Mouse (Mus musculus): ENCODE measurements around the gene Asb7.

Asb7 gene

DNA sequence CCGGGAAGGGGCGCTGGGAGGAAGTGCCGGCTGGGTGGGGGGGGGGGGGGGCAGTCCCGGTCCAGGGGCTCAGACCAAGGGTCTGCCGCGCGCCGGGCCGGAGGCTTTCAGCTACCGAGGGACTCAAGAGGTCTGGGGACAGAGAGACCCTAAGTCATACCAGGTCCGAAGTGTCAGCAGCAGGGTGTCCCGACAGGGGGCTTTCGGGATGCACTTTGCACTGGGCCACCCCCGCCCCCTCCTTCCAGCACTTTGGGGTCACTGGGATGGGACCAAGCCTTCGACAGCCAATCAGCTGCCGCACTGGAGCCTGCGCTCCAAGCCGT, at the start of gene Asb7:
Gene Asb7, minus strand, starts transcription at position 303 of the 326 bp plus-strand sequence.
- DNase-seq (ENCODE audit: low spot score), result no peak

DNA sequence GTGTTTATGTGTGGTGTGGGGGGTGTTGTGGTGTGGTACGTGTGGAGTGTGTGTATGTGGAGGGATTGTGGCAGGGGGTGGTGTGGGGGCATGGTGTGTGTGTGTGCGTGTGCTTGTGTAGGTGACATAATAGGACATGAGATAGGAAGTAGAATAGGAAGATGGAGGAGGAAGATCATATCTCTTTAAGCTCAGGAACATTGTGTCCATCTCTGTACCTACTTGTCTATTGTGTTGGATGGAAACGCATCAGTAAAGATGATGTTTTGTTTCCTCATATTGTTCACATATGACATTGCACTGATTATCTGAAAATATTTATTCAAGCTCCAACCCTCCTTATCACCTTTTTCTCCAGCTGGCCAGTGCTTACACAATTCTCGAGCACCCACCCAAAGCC, 48.0 kb upstream of the Asb7 start:
- DNase-seq (ENCODE audit: low spot score), result no peak

DNA sequence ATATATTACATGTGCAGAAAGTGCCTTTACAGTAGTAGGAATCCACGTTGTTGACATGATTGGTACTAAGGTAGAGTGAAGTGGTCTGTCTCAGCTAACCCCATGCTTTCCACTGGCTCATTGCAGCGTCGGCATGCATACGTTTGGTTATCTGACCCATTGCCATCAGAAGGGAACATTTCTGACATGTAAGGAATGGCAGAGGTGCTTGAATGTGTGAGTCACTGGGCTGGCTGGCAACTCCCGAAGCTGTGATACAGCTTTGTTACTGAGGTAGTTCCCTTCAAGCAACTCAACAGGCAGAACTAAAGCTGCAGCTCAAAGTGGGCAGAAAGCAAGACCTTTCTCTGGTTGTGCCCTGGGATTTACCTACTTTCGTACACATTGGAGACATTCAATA, 45.6 kb upstream of the Asb7 start:
- DNase-seq (ENCODE audit: low spot score), result no peak

DNA sequence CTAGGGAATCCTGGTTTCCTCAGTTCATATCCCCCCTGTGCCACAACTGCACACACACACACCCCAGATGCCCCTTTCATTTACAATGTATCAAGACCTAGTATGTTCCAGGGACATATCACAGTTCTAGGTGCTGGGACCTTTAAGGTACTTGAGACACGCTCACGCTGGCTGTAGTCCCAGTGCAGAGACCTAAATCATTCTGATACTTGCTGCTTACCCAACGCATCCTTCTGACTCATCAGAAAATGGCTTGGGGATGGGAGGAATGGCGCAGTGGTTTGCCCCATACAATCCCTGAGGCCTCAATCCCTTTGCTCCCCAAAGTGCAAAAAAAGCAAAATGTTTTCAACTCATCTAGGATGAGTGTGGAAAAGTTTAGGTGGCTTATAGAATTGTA, 45.1 kb upstream of the Asb7 start:
- no peak for DNase-seq (ENCODE audit: low spot score)

DNA sequence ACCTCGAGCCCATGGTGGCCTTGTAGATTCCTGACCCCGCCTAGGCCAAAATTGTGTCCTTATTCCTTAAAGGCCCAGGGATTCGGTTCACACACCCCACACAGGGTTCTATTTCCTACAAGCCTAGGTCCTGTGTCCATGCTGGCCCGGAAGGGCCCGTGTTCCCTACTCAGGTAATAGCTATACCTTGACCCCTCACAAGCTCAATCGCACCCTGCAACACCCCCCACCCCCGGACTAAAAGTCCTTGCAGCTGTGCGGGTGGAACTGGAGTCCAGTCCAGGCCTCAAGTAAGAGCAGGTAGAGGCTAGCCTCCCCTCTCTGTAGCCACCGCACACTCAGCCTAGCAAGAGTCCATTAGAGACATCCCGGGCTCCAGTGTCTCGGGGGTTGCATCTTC, 44.5 kb upstream of the Asb7 start:
- DNase-seq (ENCODE audit: low spot score), result no peak

DNA sequence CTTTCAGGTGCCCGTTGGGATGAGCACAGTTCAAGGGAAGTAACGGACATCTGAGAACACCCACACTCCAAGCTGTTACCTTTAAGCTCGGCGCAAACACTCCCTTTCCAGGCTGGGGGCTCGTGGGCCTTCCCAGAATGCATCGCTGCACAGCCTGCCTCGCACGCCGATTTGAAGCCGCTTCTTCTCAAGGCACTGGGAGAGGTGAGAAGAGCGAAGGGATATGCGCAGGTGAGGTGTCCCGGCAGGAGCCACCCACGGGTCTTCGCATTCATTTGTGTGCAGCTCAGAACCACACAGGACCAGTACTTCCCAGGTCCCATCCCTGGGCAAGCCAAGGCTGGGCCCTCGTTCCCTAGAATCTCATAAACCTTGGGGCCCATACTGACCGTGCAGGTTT, 44.0 kb upstream of the Asb7 start:
- no peak for DNase-seq (ENCODE audit: low spot score)

DNA sequence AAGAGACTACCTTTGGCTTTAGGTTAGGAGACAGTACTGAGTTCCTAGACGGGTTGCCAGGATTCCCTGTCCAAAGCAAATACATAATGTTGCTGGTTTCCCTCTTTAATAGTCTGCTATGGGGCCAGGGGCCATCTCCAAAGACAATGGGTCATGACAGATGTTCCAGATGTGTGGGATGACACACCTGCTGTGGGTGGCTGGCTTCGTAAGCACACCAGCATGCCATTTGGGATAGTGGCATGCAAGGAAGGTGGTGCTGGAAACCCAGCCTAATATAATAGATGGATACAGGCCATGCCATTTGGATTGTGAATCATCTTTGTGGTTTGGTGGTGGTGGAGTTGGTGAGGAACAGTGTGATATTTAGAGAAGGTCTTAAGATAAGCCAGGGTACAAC, 39.8 kb upstream of the Asb7 start:
- no peak for DNase-seq (ENCODE audit: low spot score)

DNA sequence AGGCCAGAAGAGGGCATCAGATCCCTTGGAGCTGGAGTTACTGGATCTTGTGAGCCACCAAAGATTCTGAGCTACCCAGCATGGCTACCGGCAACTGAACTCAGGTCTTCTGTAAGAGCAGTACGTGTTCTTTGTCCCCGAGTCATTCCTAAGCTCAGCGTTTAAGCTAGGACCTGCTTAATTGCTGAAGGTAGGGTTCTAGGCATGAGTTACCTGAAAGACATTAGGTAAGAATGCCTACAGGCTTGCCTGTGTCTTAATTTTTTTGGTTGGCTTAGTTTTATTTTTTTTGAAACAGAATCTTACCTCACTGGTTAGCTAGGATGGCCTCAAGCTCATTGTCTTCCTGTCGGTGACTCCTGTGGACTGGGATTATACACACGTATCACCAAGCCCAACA, 38.7 kb upstream of the Asb7 start:
- no peak for DNase-seq (ENCODE audit: low spot score)

DNA sequence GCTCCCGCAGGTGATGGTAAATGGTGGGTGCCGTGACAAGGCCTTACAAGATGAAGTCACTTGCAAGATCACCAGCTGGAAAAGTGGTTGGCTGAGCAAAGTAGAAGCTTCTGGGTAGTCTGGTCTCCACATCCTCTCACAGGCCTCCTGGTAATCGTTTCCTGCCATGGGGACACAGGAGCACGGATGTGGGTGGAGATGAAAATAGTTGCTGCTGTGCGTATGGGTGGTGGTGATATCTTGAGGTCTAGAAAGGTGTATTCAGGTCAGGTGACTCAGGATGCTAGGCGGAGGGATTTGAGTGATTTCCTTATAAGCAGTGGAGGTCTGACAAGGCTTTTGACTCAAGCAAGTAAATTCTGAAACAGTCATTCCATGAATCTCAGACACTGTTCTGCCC, 35.6 kb upstream of the Asb7 start:
- DNase-seq (ENCODE audit: low spot score), result no peak

DNA sequence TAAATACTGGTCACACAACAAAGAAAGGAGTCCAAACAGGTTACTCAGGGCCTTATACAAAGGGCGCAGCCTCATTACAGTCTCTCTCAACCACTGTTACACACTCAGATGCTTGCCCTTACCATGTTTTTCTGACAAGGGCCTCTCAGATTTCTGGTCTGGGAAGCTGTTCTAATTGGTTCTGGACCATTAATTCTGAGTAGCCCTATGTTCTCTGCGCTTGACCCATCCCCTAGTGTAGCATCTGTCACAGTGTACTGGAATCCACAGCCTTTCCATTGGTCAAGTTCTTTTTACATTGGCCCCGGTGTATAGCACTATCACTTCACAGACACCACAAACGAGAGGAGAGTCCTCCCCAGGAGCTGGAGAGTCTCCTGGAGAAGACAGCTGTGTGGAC, 35.1 kb upstream of the Asb7 start:
- no peak for DNase-seq (ENCODE audit: low spot score)

DNA sequence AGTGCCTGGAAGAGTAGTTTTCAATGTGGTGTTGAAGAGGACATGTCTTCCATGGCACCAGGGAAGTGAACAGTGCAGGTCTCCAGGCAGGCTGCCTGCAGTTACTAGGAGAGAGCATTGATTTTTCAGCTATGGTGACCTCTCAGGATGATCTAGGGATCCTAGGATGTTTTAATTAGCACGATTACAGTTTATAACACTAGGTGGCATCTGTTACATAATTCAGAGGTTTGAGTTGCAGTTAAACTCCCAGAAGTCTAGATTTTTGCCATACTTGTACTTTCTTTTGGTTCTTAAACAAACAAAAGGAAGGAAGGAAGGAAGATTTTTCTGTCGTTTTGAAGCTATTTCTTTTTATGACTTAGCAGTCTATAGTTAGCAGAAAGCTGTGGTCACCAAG, 21.8 kb upstream of the Asb7 start:
- peak; percentile 35 for DNase-seq (ENCODE audit: low spot score)

DNA sequence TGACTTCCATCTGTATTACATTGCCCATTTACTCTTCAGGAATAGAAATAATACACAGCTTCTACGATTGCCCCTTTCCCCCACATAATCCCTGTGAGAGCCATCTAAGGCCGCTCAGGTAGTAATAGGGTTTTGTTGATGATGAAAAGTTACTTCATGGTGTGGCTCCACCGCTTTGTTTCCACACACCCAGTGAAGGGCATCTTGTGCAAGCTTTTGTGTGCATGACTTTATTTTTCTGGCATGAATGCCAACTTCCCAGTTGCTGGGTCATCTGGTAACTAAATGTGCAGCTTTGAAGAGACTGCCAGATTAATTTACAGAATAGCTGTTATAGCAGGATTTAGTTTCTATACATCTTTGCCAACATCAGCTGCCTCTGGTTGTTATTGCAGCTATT, 15.2 kb upstream of the Asb7 start:
- no peak for DNase-seq (ENCODE audit: low spot score)

DNA sequence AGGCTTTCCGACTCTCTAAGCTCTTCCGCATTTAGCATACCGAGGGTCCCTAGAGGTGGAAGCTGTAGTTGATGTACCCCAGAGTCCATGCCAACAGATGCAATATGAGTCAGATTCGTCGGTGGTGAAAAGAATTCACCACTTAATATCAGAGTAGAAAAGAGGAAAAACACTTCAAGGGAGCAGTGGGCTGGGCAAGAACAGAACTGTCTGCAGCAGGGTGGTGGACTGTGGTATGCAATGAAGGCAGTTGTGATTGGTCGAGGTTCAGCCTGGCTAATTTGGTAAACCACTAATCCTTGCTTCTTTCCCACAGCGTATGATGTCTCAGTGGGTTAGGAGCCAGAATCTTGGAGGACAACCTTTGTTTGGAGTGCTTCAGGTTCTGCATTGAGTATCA, 13.3 kb upstream of the Asb7 start:
- no peak for DNase-seq (ENCODE audit: low spot score)

DNA sequence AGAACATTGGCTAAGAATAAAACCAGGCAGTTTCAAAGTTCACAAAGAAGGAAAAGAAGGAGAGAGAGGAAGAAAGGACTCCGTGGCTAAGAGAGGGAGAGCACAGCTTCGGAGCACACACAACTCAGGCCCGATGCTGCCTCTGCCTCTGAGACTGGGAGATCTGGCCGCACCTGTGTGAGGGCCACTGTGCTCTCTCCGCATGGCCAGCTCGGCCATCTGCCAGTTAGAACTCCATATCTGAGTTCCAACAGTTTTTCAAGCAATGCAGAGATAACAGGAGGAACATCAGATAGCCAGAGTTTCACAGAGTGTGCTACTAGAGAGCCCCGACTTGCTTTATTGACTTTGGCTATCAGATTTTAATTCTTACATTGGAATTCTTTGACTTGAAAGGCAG, 5.1 kb upstream of the Asb7 start:
- no peak for DNase-seq (ENCODE audit: low spot score)

DNA sequence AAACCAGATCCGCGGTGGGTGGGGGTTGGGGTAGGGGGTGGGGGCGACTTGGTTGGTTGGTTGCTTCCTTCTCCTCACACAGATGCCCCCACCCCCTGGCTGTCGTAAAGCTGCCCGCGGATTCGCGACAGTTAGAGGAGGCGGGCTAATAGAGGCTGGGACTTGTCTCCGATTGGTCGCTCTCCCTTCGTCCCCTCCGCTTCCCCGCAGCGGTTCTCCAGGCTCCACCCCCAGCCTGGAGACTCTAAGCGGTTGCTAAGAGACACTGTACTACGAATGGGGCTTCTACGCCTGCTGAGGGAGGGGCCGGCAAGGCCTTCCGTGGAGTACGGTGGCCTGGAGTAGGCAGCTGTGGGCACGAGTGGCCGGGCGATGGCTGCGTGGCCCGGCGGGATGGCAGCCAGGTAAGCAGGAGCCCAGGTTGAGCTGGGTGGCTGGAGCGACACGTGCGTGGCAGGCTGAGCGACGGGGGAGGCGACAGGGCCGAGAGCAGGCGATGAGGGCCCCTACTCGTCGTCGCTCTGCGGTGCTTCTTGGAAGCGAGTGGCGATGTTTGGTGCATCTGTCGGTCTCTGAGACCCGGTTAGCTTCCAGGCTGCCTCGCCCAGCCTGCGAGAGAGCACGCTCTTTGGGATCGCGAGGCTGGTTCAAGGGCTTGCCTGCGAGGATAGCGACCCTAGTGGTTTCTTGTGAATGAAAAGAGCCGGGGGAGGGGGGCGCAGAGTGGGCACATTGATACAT, 394 bp upstream of the Asb7 start, which contains the start of gene Lins1:
Gene Lins1, plus strand, starts transcription at position 270 of the 741 bp plus-strand sequence.
- DNase-seq (ENCODE audit: low spot score), result peak; percentile 98

DNA sequence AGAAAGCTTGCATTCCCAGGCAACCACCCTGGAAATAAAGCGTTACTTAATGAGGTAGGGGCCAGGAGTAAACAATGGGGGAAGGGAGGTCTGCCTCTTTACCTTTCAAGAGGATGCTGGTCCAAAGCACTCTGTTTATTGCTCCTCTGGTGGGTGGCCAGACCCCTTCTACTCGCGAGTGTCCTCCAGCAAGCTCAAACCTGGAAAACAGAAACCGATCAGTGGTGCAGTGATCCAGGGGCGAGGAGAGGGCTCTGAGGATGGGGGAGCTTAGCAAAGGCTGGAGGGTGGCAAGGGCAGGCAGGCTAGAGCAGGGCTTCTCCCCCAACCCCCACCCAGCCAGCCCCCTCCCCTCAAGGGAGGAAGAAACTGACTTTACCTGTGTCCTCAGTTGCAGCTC, 675 bp downstream of the Asb7 start:
- peak; percentile 15 for DNase-seq (ENCODE audit: low spot score)

DNA sequence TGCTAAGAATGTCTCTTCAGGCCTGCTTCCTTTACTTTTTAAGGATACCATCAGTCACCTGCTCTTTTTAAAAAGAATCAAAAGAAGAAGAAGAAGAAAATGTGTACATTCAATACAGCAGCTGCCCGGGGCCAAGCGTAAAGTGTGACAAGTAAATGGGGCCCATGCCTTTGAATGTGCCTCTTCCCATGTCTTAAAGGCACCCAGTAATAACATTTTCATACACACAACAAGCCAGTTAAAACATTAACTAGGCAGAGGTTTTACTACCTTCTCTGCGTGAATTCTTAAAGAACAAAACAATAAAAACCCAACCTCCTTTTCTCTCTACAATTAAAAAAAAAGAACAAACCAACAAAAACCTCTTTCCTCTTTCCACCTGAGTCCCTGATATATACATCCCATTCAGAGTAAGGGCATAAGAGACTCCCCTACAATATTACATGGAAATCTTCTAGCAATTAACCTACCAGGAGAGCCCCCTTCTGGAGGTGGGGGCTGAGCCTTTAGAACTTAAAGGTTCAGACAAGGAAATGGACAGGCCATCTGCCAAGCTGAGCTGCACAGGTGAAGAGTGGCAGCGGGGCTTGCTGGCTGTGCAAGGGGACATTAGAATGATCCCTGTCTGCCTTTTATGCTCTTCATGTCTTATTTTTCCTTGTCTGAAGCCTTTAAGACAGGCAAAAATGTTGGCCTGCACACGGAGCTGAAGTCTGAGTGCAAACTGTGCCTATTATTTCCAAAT, 7.1 kb downstream of the Asb7 start:
- no peak for DNase-seq (ENCODE audit: low spot score)

DNA sequence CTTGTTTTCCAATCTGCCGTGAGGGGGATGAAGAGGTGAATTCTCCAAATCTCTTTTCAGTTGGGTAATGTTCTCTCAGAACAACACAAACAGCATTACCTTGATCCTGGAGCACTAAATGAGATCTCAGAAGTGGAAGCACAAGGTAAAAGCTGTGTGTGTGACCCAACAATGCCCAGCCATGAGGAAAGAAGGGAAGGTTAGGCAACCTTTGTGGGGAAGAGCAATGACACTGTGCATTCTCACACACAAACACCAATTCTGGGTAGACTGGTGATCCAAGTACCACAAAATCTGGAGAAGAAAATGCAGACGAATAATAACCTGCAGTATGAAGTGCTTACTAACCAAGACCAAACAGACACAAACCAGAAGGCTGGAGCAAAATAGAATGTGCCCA, 13.6 kb downstream of the Asb7 start:
- DNase-seq (ENCODE audit: low spot score), result no peak

DNA sequence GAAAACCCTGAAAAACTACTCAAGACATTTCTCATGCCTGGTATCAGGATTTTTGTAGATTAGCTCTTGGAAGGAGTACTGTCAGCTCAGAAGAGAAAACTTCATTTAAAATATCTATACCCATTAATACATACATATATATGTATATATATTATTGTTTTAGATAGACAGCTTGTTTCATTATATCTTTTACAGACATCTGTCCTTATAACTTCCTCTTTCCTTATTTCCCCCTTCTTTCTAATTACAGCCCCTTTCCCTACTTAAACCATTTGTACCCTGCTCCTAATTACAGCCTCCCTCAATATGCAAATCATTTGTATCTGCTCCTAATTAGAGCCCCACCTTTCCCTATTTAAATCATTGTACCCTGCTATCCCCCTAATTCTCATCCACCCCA, 22.3 kb downstream of the Asb7 start:
- DNase-seq (ENCODE audit: low spot score), result no peak

DNA sequence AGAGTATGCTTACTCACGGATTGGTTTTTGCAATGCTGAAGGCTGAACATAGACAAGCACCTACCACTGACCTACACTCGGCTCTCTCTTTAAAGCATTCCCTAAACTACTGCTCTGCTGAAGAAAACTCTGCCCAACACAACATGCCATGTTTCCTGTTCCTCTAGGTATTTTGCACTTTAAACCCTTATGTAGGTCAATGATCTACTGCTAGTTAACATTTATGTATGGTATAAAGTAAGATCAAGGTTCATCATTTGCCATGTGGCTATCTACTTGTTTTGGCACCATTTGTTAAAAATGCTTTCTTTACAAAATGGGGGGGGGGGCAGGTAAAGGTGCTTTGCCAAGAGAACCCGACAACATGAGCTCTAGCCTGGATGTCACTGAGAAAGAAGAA, 25.8 kb downstream of the Asb7 start:
- DNase-seq (ENCODE audit: low spot score), result no peak

DNA sequence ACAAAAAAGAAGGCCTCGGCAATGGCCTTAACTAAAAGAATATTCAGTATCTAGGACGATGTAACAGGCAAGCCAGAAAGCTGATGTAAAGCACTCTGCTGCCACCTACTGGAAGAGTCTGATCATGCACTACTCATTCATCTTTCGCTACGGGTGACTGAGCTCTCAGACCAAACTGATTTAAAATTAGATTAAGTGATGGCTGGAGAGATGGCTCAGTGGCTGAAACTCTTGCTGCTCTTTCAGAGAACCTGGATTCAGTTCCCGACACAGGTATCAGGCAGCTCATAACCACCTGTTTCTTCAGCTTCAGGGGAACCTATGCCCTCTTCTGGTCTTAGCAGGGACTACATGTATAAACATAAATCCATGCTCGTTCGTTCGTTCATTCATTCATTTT, 27.8 kb downstream of the Asb7 start:
- DNase-seq (ENCODE audit: low spot score), result peak; percentile 82

DNA sequence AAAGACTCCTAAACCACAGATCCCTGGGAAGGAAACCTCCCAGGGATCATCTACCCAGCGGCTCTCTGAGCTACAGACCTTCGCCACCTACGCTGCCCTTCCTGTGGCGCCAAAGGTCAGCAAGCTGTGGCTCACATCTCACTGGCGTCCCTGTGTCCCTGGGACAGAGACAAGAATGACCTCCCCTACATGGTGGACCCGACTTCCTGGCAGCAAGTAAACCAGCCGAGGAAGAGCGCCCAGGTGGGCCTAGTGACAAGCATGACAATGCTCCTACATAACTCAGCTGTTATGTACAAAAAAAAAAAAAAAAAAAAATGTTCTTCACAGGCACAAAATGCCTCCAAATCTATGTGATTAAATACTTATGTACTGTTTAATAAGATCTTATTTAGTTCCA, 28.4 kb downstream of the Asb7 start:
- no peak for DNase-seq (ENCODE audit: low spot score)

DNA sequence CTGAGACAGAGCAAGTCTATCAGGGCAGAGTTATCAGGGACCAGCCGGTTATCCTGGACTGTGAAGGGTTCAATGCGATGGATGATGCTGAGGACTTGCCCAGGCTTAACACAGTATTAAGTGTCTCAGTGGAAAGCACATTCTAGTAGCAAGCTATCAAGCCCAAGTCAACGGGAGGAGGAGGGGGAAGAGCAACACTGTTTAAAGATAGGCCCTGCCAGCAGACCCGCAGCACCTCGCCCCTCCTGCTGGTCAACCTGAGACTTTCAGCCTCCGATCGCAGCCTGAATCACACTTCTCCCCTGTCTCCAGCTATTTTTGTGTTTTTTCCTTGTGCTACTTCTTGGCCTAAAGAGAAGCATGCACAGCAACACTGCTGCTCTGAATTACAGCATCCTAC, 29.1 kb downstream of the Asb7 start:
- DNase-seq (ENCODE audit: low spot score), result peak; percentile 9

DNA sequence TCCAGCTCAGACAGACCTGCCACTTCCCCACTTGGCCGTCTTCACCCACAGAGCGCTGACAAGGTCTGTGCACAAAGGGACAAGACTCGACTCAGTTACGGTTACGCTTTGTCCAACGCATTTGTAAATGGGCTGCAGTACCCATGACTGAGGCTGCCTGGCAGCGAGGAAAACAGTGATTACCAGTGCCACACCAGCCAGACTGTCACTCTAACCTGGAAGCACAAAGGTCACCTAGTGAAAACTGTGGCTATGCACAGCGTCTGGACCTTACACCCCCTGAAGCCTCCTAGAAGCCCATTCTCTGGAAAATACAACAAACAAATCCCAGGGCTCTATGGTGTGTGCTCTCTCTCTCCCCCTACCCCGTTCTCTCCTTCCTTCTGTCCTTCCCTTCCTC, 33.9 kb downstream of the Asb7 start:
- no peak for DNase-seq (ENCODE audit: low spot score)

Data from MN1 (cell line).